Comparison of ENCODE assay signal across 14 mouse cellular contexts in genomic region chr9:102073404-102073803, GRCm38 (mm10).
"Had no signal": no experiment of that assay in that cellular context is flagged by ENCODE, and none has a peak within 500 bp of the region (broad histone marks: within the 10 kb centered on the region; RNA-seq: fewer than 3 reads in every experiment).

No protein-coding gene starts in this region.

- H3K27me3 ChIP-seq: limb, embryonic 15.5 days; liver, embryonic 12.5 days; lung, embryonic 15.5 days; megakaryocyte, embryonic 14.5 days; neural tube, embryonic 12.5 days had no signal

- H3K9ac ChIP-seq: limb, embryonic 15.5 days; liver, embryonic 12.5 days; lung, embryonic 15.5 days; neural tube, embryonic 12.5 days had no signal

- ATAC-seq: liver, embryonic 12.5 days had no signal

- H3K4me2 ChIP-seq: limb, embryonic 15.5 days; liver, embryonic 12.5 days; lung, embryonic 15.5 days; neural tube, embryonic 12.5 days had no signal

- H3K36me3 ChIP-seq: limb, embryonic 15.5 days; liver, embryonic 12.5 days; lung, embryonic 15.5 days; neural tube, embryonic 12.5 days had no signal

- H3K27ac ChIP-seq: kidney, postnatal 0 days; limb, embryonic 15.5 days; liver, embryonic 12.5 days; lung, embryonic 15.5 days; macrophage; neural tube, embryonic 12.5 days; stomach, postnatal 0 days had no signal

- DNase-seq: kidney, adult 9 months; kidney, postnatal 36 days; layer of hippocampus, adult 9-11 months; layer of hippocampus, postnatal 36 days; lung, postnatal 14 days; thymus, postnatal 4 days had no signal

- H3K4me1 ChIP-seq: limb, embryonic 15.5 days; liver, embryonic 12.5 days; lung, embryonic 15.5 days; megakaryocyte, embryonic 14.5 days had no signal

- H3K9me3 ChIP-seq: limb, embryonic 15.5 days; liver, embryonic 12.5 days; lung, embryonic 15.5 days; neural tube, embryonic 12.5 days had no signal

- H3K4me3 ChIP-seq: limb, embryonic 15.5 days; liver, embryonic 12.5 days; lung, embryonic 15.5 days; megakaryocyte, embryonic 14.5 days; neural tube, embryonic 12.5 days had no signal
